Mouse (Mus musculus): ENCODE measurements around the gene Ksr2. TPM values are rescaled to one million over a fixed set of nuclear protein-coding genes. Genes with fewer than 3 reads are reported as not detected.
A peak's percentile ranks its signal among the peaks of the same experiment; 100 is the strongest.
"Not testable (repeated sequence)": the region's sequence is repeated elsewhere in the genome, so short reads cannot be mapped to it uniquely, and the experiment has no call there.

Ksr2 gene
- polyA plus RNA-seq, 1 experiment from 2014 or later, result 0.07 TPM

DNA sequence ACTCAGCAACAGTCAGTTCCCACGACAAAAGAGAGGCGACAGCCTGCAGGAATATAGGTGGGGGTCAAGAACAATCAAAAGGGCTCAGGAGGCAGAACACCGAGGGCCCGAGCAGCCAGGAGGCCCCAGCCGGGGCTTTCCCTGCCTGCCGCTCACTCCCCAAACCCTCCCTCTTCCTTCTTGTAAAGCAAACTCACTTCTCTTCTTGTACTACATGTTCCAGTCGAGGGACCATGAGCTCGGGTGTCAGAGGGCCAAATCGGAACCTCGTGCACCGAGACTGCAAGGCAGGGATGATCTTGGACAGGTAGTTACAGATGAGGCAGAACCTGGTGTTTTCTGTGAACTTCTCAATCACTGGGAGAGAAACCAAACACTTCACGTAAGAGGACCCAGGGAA is 30.6 kb upstream of the Ksr2 start:
- no peak overlapping the region for H3K4me3 ChIP-seq
- no peak overlapping the region for H3K27ac ChIP-seq (replicated peaks)
- peaks cover 35% of the 10 kb centered on the region for H3K4me1 ChIP-seq
- H3K9ac ChIP-seq, result no peak overlapping the region
- ATAC-seq (ENCODE audit: extremely low read depth, insufficient number of reproducible peaks, low FRiP score, low TSS enrichment), result no peak
- H3K9me3 ChIP-seq, result no peaks in the 10 kb centered on the region
- H3K4me2 ChIP-seq, result no peak overlapping the region
- WGBS, result 75% methylated on average over 12 of the region's 12 CpGs
- H3K27me3 ChIP-seq (replicated peaks), result no peaks in the 10 kb centered on the region
- peaks cover 86% of the 10 kb centered on the region for H3K36me3 ChIP-seq

DNA sequence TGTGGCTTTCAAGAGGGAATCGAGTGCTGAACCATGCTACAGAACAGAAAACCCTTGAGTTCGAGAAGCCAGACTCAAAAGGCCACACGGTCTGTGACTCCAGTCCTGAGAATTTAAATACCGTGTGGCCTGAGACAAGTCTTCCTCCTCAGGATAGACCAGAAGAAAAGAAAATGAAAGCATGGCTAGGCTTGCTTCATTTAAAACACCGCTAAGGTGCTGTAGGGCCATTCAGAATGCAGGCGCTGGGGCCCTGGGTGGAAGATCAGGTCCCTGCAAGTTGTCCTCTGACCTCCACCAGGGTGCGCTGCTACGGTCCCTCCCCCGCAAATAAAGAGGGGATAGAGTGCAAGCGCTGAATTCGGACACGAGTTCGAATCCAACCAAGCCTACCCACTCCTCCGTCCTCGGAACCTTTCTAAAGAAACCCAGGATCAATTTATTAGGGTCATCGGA is 25.5 kb upstream of the Ksr2 start:
- Histone ChIP-seq H3K4me3 (peak overlapping the region; percentile 84), H3K4me2 (peak overlapping the region; percentile 88), H3K9ac (peak overlapping the region; percentile 91), H3K9me3 (peaks cover 15% of the 10 kb centered on the region), H3K36me3 (peaks cover 35% of the 10 kb centered on the region), H3K27me3 (replicated peaks) (no peaks in the 10 kb centered on the region), H3K27ac (replicated peaks) (peak overlapping the region; percentile 60; the same call in 1 of the 2 replicates), H3K4me1 (peaks cover 16% of the 10 kb centered on the region)
- ATAC-seq (ENCODE audit: extremely low read depth, insufficient number of reproducible peaks, low FRiP score, low TSS enrichment), result peak; percentile 33; the same call in 1 of the 2 replicates
- WGBS, result 12% methylated on average over 16 of the region's 16 CpGs

DNA sequence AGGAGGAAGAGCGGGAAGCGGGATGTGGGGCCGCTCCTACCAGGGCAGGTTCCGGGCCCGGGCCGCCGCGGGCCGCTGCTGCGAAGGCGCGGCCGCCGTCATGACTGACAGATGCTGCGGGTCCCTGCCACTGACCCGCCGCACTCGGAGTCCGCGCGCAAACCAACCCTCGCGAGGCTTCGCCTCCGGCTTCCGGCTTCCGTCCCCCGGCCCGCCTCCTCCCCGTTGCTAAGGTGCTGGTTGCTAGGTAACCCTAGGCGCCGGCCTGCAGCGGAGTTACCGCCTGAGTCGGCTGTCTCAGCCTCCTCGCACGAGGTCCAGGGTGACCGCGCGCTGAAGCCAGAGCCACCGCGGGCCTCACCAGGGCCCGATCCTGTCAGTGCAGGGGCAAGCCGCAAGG is 24.9 kb upstream of the Ksr2 start, which contains the start of gene Rfc5:
Gene Rfc5 (minus strand): TSS at position 171 of the 400 bp plus-strand sequence.
- WGBS, result under 1% methylated on average over 44 of the region's 44 CpGs
- Histone ChIP-seq H3K27me3 (replicated peaks) (no peaks in the 10 kb centered on the region), H3K4me2 (peak within 1 kb of the TSS; percentile 88), H3K36me3 (peaks cover 29% of the 10 kb centered on the region), H3K9me3 (peaks cover 16% of the 10 kb centered on the region), H3K9ac (peak within 1 kb of the TSS; percentile 91), H3K4me3 (peak within 1 kb of the TSS; percentile 84), H3K27ac (replicated peaks) (peak within 1 kb of the TSS; percentile 60; the same call in 1 of the 2 replicates), H3K4me1 (peaks cover 16% of the 10 kb centered on the region)
- peak; percentile 85 for ATAC-seq (ENCODE audit: extremely low read depth, insufficient number of reproducible peaks, low FRiP score, low TSS enrichment)

DNA sequence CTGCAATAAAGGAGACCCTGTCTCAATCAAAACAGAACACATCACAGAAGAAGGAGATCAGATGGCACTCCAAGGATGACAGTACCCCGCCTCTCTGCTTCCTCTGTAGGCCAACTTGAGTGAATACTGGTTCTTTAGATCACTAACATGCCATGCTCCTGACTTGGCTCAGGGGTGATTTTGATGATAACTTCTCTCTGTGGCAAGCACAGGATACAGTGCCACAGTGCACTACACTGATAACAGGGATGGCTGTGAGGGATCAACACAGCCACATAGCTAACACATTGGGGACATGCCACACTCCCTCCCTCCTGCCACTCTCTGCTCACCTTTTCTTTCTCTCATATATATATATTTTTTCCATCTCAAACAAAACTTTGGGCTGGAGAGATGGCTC is 22.9 kb upstream of the Ksr2 start:
- H3K4me2 ChIP-seq, result no peak overlapping the region
- no peaks in the 10 kb centered on the region for H3K27me3 ChIP-seq (replicated peaks)
- WGBS, result 72% methylated on average over 1 of the region's 1 CpGs
- H3K4me1 ChIP-seq, result peaks cover 16% of the 10 kb centered on the region
- H3K27ac ChIP-seq (replicated peaks), result no peak overlapping the region
- no peak overlapping the region for H3K9ac ChIP-seq
- no peak for ATAC-seq (ENCODE audit: extremely low read depth, insufficient number of reproducible peaks, low FRiP score, low TSS enrichment)
- peaks cover 9% of the 10 kb centered on the region for H3K36me3 ChIP-seq
- H3K9me3 ChIP-seq, result peaks cover 16% of the 10 kb centered on the region
- no peak overlapping the region for H3K4me3 ChIP-seq

DNA sequence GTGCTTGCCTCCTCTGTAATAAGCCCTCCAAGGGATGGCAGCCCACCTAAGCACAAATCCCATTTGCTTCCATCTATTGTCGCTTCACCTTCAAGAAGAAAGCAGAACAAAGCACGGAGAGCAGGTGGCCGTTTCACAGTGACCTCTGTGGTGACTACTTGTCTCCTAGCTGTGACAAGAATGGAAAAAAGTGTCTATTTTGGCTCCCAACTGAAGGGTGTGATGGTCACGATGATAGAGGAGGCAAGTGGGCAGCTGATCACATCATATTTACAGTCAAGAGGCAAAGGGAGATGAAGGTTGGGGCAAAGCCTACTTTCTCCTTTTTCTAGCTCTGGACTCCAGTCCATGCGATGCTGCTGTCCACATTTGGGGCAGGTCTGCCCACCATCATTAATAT is 18.0 kb upstream of the Ksr2 start:
- H3K4me3 ChIP-seq, result no peak overlapping the region
- H3K36me3 ChIP-seq, result no peaks in the 10 kb centered on the region
- no peak overlapping the region for H3K4me2 ChIP-seq
- H3K27me3 ChIP-seq (replicated peaks), result no peaks in the 10 kb centered on the region
- H3K4me1 ChIP-seq, result no peaks in the 10 kb centered on the region
- 72% methylated on average over 5 of the region's 5 CpGs for WGBS
- ATAC-seq (ENCODE audit: extremely low read depth, insufficient number of reproducible peaks, low FRiP score, low TSS enrichment), result no peak
- peaks cover 16% of the 10 kb centered on the region for H3K9me3 ChIP-seq
- H3K27ac ChIP-seq (replicated peaks), result no peak overlapping the region
- no peak overlapping the region for H3K9ac ChIP-seq

DNA sequence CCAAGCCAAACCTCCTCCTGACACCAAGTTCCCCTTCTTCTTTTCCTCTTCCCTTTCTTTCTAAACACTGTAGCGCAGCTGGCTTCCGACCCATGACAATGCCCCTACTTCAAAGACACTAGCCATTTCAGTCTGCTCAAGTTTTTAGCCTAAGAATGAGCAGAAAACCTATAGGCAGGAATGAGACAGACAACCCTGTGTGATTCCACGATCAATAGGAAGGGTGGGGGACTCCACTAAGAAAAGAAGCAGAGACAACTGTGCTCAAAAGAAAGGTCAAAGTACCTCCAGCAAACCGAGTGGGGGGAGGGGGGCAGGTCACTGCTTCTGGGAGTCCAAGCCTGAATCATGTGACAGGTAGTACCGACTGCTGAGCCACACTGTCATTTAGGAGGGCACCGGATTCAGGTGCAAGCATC is 17.2 kb upstream of the Ksr2 start:
- ATAC-seq (ENCODE audit: extremely low read depth, insufficient number of reproducible peaks, low FRiP score, low TSS enrichment), result no peak
- no peak overlapping the region for H3K9ac ChIP-seq
- H3K4me3 ChIP-seq, result no peak overlapping the region
- no peaks in the 10 kb centered on the region for H3K4me1 ChIP-seq
- H3K9me3 ChIP-seq, result peaks cover 14% of the 10 kb centered on the region
- H3K4me2 ChIP-seq, result no peak overlapping the region
- no peak overlapping the region for H3K27ac ChIP-seq (replicated peaks)
- 66% methylated on average over 6 of the region's 6 CpGs for WGBS
- H3K36me3 ChIP-seq, result no peaks in the 10 kb centered on the region
- H3K27me3 ChIP-seq (replicated peaks), result no peaks in the 10 kb centered on the region

DNA sequence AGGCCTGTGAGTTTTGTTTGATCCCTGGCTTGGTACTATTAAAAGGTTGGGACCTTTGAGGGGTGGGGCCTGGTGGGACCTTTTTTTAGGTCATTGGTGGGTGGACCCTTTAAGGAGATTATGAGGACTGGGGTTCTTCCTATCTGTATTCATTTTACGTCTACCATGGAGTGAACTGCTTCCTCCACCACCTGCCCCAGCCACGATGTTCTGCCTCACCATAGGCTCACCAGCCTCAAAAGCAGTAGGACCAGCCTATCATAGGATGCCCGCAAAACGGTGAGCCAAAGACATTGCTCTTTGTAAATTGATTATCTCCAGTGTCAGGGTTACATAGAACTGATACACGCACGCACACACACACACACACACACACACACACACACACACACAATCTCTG is 16.4 kb upstream of the Ksr2 start:
- Histone ChIP-seq H3K9me3 (peaks cover 8% of the 10 kb centered on the region; the same call in 1 of the 2 replicates), H3K36me3 (no peaks in the 10 kb centered on the region), H3K4me3 (no peak overlapping the region), H3K4me2 (no peak overlapping the region), H3K4me1 (no peaks in the 10 kb centered on the region), H3K27ac (replicated peaks) (no peak overlapping the region), H3K27me3 (replicated peaks) (no peaks in the 10 kb centered on the region), H3K9ac (no peak overlapping the region)
- no peak for ATAC-seq (ENCODE audit: extremely low read depth, insufficient number of reproducible peaks, low FRiP score, low TSS enrichment)
- 73% methylated on average over 6 of the region's 6 CpGs for WGBS

DNA sequence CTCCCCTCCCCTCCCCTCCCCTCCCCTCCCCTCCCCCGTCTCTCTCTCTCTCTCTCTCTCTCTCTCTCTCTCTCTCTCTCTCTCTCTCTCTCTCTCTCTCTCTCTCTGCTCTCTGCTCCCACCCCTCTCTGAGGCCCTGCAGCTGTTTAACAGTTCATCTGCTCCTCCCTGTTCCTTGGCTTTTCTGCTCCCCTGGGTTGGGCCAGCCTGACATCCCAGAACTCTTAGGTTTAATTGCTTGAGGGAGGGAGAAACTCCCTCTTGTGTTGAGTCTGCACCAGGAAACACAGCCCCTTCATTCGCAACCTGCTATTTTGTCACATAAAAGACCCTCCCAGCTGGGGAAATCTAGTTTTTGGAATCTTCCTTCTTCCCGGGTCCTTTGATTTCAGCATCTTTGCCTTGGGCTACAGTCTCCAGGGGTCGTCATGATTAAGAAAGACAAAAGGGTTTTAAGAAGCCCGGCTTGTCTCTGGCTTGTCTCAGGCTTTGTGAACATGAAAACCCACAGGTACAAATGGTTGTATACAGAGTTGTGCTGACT is 15.7 kb upstream of the Ksr2 start:
- ATAC-seq (ENCODE audit: extremely low read depth, insufficient number of reproducible peaks, low FRiP score, low TSS enrichment), result no peak
- H3K4me2 ChIP-seq, result no peak overlapping the region
- H3K9me3 ChIP-seq, result peaks cover 4% of the 10 kb centered on the region; the same call in 1 of the 2 replicates
- no peaks in the 10 kb centered on the region for H3K27me3 ChIP-seq (replicated peaks)
- H3K27ac ChIP-seq (replicated peaks), result no peak overlapping the region
- no peaks in the 10 kb centered on the region for H3K36me3 ChIP-seq
- no peak overlapping the region for H3K9ac ChIP-seq
- H3K4me1 ChIP-seq, result no peaks in the 10 kb centered on the region
- WGBS, result 51% methylated on average over 4 of the region's 5 CpGs
- no peak overlapping the region for H3K4me3 ChIP-seq

DNA sequence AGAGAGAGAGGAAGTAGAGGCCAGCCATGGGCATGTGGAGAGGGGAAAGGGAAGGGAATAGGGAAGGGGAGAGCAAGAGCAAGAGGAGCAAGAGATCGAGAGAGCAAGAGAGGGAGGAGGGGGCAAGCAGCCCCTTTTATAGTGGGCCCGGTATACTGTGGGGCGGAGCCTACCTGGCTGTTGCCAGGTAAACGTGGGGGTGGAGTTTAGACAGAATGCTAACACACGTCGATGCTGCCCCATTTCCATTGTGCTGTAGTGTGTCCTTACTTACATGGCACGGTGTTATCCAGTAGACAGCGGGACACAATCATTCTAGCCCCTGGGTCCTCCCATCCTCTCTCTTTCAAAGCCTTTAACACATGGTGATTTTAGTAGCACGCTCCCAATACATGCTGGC is 14.5 kb upstream of the Ksr2 start:
- no peak overlapping the region for H3K4me3 ChIP-seq
- WGBS, result 69% methylated on average over 9 of the region's 9 CpGs
- no peak for ATAC-seq (ENCODE audit: extremely low read depth, insufficient number of reproducible peaks, low FRiP score, low TSS enrichment)
- no peak overlapping the region for H3K27ac ChIP-seq (replicated peaks)
- H3K4me2 ChIP-seq, result no peak overlapping the region
- H3K4me1 ChIP-seq, result no peaks in the 10 kb centered on the region
- no peaks in the 10 kb centered on the region for H3K27me3 ChIP-seq (replicated peaks)
- H3K9me3 ChIP-seq, result no peaks in the 10 kb centered on the region
- H3K36me3 ChIP-seq, result no peaks in the 10 kb centered on the region
- no peak overlapping the region for H3K9ac ChIP-seq

DNA sequence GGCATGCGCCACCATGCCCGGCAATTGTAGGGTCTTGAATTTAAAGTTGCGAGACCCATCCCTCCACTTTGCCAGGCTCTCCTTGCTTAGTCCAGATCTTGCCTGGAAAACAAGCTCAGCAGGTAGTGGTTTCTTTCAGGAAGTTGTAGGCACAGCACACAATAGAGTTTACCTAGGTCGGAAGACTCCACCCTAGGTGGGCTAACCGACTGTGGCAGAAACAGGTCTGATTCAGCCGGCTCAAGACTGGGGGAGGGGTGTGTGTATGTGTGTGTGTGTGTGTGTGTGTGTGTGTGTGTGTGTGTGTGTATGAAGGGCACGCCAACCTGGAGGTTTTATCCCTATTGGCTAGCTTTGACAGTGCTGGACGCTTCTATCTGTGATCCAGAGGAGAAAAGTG is 10.2 kb upstream of the Ksr2 start:
- H3K4me2 ChIP-seq, result no peak overlapping the region
- no peaks in the 10 kb centered on the region for H3K27me3 ChIP-seq (replicated peaks)
- no peak for ATAC-seq (ENCODE audit: extremely low read depth, insufficient number of reproducible peaks, low FRiP score, low TSS enrichment)
- no peaks in the 10 kb centered on the region for H3K36me3 ChIP-seq
- 84% methylated on average over 8 of the region's 8 CpGs for WGBS
- H3K4me1 ChIP-seq, result no peaks in the 10 kb centered on the region
- H3K9me3 ChIP-seq, result no peaks in the 10 kb centered on the region
- H3K27ac ChIP-seq (replicated peaks), result no peak overlapping the region
- H3K9ac ChIP-seq, result no peak overlapping the region
- no peak overlapping the region for H3K4me3 ChIP-seq

DNA sequence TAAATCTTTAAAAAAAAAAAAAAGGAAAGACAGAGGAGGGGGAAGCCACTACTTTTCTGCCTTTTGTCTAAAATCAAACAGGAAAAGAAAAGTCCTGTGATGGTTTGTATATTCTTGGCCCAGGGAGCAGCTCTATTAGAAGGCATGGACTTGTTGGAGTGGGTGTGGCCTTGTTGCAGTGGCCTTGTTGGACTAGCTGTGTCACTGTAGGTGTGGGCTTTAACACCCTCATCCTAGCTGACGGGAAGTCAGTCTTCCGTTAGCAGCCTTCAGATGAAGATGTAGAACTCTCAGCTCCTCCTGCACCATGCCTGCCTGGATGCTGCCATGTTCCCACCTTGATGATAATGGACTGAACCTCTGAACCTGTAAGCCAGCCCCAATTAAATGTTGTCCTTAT is 9.1 kb upstream of the Ksr2 start:
- H3K4me3 ChIP-seq; ATAC-seq (ENCODE audit: extremely low read depth, insufficient number of reproducible peaks, low FRiP score, low TSS enrichment); H3K4me2 ChIP-seq; H3K9ac ChIP-seq; H3K27ac ChIP-seq (replicated peaks); H3K9me3 ChIP-seq; H3K36me3 ChIP-seq; H3K4me1 ChIP-seq; H3K27me3 ChIP-seq (replicated peaks): not testable (repeated sequence)
- WGBS, result 86% methylated on average over 2 of the region's 2 CpGs

DNA sequence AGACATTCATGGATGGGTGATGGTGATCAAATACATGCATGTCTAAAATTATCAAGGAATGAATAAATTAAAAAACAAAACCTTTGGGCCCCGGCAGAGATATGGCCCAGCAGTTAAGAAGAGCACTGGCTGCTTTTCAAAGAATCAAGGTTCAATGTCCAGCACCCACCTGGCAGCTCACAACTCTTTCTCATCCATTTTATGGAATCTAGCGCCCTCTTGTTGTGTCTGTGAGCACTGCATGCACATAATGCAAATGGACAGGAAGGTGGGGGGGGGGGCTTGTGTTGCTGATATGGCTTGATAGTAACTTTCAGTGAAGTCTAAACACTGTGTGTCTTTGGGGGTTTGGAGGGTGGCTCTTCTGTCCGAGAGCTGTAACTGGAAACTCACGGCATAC is 5.6 kb upstream of the Ksr2 start:
- peaks cover 44% of the 10 kb centered on the region for H3K27me3 ChIP-seq (replicated peaks)
- 50% methylated on average over 4 of the region's 4 CpGs for WGBS
- no peak for ATAC-seq (ENCODE audit: extremely low read depth, insufficient number of reproducible peaks, low FRiP score, low TSS enrichment)

More for the DNA sequence above, 5.6 kb upstream of the Ksr2 start:
- Histone ChIP-seq H3K4me2 (no peak overlapping the region), H3K4me3 (no peak overlapping the region), H3K9me3 (no peaks in the 10 kb centered on the region), H3K27ac (replicated peaks) (no peak overlapping the region), H3K9ac (no peak overlapping the region), H3K36me3 (no peaks in the 10 kb centered on the region), H3K4me1 (peaks cover under 1% of the 10 kb centered on the region; the same call in 1 of the 2 replicates)
